Mouse (Mus musculus): ENCODE measurements around the gene Mpig6b. TPM values are rescaled to one million over a fixed set of nuclear protein-coding genes. Genes with fewer than 3 reads are reported as not detected.

Gene Mpig6b
- polyA plus RNA-seq (2012; rRNA removed), result 0.44 and 0.48 TPM in 2 replicates

DNA sequence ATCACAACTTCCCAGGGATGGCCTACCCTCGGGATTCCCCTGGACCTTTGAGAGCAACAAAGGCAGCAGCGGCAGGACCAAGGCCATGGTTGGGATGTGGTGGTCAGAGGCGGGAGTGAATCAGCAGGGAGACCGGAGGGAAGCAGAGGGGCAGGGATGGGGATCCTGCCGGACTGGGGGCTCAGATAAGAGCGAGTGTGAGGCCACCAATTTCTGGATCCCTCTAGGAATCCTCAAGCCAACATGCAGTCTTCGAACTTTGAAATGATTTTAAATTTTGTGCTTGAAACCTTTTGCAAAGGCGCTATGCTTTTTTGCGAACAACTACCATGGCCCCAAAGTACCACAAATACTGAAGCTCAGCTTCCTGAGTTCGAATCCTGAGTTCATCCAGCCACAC is at the start of gene Mpig6b:
Gene Mpig6b, minus strand, starts transcription at position 101 of the 400 bp plus-strand sequence.
- no peak for DNase-seq (ENCODE audit: low spot score)

DNA sequence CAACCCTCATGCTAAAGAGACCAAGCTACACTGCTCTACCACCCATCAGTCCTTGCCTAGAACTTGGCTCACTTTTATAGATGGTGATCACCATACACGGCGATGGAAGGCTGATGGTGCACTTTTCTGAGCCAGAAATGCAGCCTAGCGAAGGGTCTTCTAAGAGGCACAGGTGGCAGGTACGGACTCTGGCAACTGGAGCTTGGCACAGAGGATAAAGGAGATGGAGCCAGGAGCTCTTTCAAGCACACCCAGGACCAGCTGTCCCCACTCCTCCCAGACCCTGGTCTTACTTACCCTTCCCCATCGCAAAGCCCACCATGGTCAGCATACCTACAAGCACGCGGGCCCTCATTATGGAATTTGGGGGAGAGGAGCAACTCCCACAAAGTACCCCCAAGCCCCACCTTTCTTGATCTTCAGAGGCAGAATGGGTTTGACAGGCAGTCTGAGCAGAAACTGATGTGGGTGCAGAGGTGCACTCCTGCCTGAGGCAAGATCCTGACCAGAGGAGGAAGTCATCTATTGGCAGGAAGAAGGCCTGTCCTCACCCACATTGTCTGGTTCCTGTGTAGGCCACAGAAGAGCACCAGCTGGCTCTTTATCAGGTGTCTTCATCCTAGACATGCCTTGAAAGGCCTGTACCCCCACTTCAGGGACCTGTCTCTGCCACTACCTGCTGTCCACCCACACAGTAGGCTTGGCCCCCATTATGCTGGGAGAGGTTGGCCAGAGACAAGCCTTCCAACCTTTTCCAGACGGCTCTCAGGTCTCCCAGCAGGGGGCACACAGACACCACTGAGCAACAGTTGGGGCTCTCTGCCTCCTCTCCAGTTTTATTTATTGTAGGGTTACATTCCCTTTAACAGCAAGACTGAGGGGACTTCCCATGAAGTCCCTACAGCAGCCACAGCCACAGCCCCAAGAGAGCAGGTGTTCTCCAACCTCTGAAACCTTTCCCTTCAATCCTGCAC is 49.3 kb upstream of the Mpig6b start, which contains the start of gene Ly6g5b:
Gene Ly6g5b, minus strand, starts transcription at position 383 of the 974 bp plus-strand sequence.
- no peak for DNase-seq (ENCODE audit: low spot score)

DNA sequence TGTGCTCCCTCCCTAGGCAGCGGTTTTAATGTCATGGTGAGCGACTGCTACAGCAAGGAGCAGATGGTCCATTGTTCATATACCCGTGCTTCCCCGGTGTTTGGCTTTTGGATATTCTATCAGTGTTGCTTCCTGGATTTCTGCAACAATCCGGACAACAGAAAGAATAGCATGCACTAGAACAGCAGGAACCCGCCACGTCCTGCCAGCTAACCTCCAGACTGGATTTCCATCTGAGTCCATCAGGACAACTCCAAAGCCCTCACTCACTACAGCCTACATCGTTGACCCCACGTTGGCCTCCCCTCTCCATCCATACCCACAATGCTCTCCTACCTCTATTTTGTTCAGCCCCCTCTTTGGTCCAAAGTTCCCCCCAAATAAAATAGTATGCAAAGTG is 45.8 kb upstream of the Mpig6b start:
- DNase-seq (ENCODE audit: low spot score), result no peak

DNA sequence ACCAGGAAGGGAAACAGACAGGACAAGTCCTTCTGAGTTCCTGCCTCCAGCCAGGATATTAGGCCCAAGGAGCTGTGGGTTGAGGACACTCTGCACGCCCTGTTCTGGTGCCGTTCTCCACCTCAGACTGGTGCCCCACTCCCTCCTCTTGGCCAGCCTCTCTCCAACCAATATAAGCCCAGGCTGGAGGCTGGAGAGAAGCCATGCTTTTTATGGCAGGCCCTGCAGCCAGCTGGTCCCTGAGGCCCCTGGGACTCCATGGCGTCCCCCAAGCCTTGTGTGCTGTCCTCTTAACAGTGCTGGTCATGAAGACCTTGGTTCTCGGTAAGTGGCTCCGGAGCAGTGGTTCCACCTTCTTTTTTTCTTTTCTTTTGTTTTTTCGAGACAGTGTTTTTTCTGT is 42.1 kb upstream of the Mpig6b start, which contains the start of gene Ly6g5c:
Gene Ly6g5c, plus strand, starts transcription at position 183 of the 400 bp plus-strand sequence.
- no peak for DNase-seq (ENCODE audit: low spot score)

DNA sequence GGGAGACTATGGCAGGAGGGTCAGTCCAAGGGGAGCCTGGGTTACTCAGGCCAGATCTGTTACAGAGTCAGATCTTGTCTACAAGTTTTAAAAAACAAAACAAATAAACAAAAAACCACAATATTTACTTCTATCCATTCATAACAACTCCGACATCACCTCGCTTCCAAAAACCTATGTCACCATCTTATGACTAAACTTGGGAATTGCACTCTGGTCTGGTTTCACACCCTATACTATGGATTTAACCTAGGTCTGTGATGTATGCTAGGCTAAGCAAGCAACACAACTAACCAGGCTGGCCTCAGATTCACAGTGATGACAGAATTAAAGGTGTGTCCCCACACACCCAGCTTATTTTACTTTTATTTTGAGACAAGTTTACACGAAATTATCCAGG is 40.5 kb upstream of the Mpig6b start:
- no peak for DNase-seq (ENCODE audit: low spot score)

DNA sequence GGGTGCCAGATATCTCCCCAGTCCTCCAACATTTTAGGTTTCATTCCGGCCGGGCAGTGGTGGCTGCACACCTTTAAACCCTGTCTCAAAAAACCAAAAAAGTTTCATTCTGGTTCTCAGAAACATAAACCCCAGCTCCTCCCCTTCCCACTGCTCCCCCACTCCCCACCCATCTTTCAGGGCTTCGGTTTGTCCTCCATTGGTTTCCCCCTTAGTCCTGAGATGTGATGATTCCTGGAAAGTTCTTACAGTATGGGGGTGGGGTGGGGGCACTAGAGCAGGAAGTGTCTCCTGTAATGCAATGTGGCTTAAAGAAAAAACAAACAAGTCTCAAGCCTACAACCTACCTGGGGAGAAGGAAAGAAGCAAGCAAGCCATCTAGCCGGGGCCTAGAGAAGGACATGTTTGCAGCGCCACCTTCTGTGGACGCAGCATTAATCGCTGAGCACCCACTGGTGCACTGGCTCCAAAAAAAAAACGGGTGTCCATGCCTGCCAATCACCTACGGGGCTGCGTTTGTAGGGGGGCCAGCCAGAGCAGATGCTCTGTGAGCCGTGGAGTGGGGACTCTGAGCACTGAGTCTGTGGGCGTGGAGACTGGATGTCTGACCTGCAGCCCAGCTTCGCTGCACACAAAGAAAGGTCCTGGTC is 39.9 kb upstream of the Mpig6b start:
- no peak for DNase-seq (ENCODE audit: low spot score)

DNA sequence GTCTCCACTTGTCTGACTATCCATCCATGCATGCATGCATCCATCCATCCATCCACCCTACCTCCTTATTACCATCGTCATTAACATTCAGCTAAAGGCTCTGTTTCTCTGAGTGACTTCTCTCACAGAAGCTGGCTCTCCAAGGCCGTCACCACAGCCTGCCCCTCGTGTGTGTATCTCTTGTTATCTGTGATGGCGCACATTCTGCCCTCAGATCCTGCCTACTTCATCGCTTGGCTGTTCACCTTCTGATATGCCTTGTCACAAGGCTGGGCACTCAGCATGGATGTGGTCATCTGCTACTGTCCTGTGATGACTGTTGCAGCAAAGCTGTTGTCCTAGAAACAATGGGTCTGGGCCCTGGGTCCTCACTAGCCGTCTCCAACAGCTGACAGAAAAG is 38.8 kb upstream of the Mpig6b start:
- DNase-seq (ENCODE audit: low spot score), result no peak

DNA sequence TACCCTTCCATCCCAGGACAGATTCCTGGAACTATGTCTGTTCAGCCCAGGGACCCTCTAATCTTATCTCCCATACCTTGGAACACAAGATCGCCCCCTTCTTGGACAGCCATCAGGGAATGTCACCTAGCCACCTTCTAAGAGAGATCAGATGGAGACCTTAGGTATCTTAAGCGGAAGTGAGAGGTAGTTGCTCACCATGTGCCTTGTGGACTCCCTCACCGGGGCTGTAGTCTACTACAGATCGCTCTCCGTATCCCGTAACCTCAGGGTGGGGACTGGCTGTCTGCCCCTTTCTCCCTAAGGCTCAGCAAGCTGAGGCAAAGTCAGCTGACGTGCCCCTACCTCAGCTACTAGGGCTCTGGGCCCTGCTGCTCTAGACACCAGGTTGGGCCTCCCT is 38.1 kb upstream of the Mpig6b start:
- no peak for DNase-seq (ENCODE audit: low spot score)

DNA sequence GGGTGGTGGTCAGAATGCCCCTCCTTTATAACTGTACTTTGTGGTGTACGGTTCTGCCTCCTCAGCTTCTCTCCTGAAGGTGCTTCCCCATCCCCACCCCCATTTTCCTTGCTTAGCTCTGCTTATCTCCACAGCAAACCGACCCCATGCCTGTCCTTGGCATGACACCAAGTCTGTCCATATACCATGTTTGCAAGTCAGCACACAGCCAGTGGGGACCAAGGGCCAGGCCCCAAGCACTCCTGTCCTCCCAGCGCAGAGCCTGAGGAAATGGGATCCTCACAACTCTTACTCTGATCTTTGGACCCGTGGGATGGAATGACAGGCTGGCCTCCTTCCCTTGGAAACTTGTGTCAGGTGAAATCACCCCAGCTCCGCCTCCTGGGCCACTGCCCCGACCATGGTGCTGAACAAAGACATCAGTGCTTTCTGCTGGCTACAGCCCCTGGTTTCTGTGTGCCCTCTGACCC is 37.3 kb upstream of the Mpig6b start:
- no peak for DNase-seq (ENCODE audit: low spot score)

DNA sequence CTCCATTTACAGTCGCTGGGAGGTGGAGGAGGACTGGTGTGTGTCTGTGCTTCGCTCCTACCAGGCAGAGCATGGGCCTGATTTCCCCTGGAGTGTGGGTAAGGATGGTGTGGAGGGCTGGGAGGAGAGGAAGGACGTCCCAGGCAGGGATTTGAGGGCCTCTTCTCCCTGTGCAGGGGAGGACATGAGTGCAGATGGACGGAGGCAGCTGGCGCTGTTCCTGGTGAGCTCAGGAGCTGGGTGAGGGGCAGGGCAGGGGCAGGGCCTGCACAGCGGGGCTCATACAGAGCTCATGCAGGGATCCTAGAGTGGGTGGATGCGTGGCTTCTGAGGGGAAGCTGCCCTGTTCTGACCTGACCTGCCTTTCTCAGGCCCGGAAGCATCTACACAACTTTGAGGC is 36.3 kb upstream of the Mpig6b start:
- no peak for DNase-seq (ENCODE audit: low spot score)

DNA sequence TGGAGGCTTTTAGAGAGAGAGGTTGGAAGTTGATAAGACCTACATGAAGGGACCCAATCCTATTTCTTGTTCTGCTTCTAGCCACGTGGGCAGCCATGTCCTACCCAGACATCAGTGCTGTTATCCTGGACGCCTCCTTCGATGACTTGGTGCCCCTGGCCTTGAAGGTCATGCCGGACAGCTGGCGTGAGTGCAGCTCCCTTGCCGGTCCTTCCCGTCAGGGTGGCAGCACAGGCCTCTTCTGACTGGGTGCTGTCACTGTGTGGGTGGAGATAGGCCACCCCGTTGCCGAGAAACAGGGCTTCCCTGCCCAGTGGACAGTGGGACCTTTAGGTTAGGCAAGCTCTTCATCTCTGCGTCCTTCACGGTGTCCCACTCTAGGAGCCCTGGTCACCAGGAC is 35.2 kb upstream of the Mpig6b start:
- DNase-seq (ENCODE audit: low spot score), result no peak

DNA sequence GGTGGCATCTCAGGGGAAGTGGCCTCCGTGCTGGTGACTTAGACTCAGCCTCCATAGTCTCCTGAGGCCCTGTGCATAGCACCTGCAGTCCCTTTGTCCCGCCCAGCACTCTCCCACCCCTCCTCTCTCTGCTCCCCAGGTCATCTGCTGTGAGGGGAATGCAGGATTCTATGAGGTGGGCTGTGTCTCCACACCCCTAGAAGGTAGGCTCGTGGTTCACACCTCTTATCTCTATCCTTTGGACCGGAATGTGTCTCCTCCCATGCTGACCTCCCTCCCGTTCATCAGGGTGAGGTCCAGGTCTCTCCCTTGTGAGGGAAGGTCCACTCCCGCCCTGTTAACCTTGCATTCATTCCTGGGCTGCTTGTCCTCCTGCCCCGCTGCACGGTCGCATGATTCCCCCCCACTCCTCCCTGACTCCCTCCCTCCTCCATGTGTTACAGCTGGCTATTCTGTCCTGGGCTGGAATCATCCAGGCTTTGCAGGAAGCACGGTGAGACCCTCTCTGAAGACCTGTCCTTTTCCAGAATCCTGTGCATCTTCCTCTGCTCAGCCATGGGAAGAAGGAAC is 34.3 kb upstream of the Mpig6b start:
- no peak for DNase-seq (ENCODE audit: low spot score)

DNA sequence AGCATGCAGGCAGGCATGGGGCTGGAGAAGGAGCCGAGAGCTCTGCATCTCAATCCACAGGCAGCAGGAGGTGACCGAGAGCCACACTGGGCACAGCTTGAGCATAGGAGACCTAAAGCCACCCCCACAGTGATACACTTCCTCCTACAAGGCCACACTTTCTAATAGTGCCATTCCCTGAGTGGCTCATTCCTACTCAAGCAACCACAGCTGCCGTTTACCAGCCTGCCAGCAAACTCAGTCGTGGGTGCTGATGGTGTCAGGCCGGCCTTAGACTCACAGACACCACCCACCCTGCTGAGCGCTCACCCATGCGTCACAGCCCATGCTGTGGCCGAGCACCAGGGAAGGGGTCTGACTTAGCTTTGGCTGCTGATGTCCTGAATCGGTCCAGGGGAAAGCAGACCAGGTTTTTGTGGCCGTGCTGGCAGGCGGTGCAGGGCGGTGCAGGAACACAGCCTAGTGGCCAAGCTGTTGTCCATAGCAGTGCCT is 31.2 kb upstream of the Mpig6b start:
- no peak for DNase-seq (ENCODE audit: low spot score)

DNA sequence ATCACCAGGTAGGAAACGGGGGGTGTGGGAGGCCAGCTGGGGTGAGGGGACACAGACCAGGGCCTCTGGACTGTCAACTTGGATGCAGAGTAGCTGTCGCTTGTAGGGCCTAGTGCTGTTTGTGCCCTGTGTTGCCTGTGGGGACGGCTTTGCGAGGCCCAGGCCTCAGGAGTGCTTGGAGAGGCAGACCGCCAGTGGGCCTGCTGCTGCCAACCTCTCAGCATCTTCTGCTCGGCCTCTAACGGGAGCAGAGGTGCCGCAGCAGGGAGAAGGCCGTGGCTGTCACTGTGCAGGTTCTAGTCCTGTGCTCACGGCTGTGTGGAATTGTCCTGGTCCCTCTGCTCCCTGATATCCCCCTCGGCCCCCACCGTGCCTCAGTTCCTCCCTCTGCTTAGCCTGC is 30.6 kb upstream of the Mpig6b start:
- DNase-seq (ENCODE audit: low spot score), result no peak

DNA sequence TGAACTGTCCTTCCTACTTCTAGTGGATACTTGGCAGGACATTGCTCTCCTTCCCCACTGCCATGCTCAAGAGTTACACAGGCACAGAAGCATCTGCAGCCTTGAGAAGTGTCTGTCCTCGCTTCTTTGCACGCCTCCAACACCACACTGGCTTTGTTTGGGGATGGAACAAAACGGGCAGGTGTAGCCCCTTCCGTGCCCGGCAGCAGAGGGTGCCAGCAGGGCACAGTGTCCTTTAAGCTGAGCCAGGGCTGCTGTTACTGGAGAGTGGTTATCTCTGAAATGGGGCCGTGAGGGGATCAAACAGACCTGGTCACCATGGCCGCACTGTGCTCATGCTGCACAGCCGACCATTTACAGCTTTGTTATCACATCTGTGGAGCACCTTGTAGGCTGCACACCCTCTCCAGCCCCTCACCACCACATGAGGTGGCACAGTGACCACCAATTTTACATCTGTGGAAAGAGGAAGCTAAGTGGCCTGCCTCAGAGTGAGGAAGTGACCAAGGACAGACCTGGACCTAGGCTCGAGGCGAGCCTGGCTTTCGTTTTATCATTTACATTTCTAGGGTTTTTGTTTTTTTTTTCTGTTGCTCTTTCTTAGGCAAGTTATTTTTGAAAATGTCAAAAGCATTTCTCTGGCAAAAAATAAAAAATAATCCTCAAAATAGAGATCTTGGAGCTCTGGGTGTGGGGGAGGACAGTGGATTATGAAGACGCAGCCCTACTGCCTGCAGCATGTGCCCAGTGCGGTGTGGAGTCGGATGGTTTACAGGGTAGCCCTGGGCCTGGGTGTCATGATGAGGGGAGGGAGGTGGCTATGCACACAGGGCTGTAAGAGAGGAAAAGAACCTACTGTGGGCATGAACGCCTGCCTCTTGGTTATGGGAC is 28.7 kb upstream of the Mpig6b start:
- DNase-seq (ENCODE audit: low spot score), result no peak

DNA sequence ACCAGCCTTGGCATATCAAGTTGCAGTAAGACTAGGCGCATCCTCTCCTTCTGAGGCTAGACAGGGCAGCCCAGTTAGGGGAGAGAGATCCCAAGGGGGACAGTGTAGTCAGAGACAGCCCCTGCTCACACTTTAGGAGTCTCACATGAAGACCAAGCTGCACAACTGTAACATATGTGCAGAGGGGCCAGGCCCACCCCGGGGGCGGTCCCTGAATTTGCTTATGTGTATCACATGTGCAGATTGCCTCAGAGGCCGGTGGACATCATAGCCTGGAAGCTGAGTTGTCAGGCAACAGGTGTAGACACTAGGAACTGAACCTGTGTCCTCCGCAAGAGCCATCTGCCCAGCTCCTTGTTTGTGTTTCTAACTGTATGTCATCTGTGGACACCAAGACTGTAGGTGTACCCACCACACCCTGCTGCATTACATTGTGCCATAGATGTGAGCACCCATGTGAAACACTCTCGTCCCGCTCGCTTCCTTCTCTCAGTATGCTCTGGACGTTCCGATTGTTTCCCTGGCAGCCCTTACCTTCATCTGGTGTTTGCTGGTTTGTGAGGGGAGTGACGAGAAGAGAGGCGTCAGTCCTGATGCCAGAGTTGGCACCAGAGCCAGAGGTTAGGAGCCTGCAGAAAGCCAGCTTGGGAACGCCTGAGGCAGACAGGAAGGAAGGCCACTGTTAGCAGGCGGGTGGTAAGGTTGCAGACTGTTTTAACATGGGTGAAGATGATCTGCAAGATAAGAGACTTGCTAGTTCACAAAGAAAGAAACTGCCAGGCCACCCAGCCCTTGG is 26.6 kb upstream of the Mpig6b start:
- DNase-seq (ENCODE audit: low spot score), result no peak

DNA sequence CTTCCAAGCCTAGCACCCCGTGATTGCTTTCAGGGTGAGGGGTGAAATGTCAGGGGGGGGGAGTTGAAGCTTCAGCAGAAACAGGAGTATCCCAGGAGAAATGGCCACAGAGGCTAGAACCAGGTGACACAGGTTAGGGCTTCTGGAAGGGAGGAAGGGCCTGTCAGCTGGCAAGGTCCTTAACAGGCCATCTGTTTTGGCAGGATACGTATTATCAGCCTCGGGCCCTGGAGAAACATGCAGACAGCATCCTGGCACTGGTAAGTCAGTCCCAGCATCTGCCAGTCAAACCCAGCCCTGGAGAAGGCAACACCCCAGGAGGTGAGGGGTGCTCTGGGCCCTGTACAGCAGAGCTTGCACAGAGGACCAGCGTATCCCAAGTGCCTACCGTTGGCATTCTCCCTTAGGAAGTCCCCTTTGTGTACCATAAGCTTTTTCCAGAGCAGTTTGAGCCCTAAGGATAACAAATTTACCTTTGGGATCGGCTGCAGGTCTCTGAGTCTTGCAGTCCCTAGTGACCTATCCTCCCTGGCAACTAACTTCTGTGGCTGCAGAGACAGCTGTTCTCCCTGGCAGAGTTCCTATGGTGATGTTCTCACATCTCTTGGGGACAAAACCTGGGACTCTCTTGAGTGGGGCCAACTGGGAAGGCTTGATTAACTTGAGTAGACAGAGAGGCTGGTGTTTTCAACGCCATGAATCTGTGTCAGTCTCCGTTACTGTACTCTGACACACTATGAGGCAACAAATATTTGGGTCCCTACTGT is 24.4 kb upstream of the Mpig6b start:
- no peak for DNase-seq (ENCODE audit: low spot score)

DNA sequence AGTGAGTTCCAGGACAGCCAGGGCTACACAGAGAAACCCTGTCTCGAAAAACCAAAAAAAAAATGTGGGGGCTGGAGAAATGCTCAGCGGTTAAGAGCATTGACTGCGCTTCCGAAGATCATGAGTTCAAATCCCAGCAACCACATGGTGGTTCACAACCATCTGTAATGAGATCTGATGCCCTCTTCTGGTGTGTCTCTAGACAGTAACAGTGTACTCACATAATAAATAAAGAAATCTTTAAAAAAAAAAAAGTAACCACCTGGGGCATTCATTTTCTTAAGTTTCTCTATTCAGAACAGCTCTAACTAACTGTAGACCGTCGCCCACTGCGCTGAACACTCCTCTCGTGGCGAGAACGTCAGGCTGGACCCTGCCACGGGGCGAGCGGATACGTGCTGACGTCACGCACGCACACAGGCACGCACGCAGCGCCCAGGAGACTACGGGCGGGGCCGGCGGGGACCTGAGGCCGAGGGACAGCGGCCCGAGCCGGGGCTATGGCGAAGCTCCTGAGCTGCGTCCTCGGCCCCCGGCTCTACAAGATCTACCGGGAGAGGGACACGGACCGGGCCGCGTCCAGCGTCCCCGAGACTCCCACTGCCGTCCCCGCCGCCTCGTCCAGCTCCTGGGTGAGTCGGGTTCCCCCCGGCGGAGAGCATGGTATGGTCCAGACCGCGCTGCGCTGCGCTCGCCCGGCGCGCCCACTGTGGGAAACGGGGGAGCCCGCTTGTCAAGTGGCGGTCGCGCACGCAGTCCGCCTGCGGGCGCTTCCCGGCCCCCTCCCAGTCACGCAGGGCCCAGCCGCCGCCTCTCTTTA is 23.1 kb upstream of the Mpig6b start, which contains the start of gene Abhd16a:
Gene Abhd16a, plus strand, starts transcription at position 439 of the 820 bp plus-strand sequence.
- DNase-seq (ENCODE audit: low spot score), result peak; percentile 91

DNA sequence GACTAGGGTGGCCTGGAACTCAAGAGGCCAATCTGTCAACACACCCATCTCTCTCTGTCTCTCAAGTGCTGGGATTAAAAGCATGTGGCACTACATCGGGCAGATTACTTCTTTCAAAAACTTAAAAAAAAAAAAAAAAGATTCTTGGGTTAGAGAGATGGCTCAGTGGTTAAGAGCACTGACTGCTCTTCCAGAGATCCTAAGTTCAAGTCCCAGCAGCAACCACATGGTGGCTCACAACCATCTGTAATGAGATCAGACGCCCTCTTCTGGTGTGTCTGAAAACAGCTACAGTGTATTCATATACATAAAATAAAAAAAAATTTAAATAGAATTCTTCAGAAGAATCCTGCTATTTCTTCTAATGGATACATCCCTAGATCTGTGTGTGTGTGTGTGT is 22.2 kb upstream of the Mpig6b start:
- DNase-seq (ENCODE audit: low spot score), result no peak
